Mouse (Mus musculus) bone marrow macrophage, adult 2 months (primary cell): ENCODE measurements around the gene Gsx2.

Source experiments
- CTCF ChIP-seq: IDR thresholded peaks from 2 replicates; pipeline ENCODE4 v1.5.1; 2012; ENCODE audit warnings: low read depth, mild to moderate bottlenecking, low read length, moderate library complexity
- POLR2A ChIP-seq: IDR thresholded peaks from 2 replicates; pipeline ENCODE4 v1.6.1; 2012; ENCODE audit warnings: mild to moderate bottlenecking, low read depth, low read length, borderline replicate concordance

- no peak for TF ChIP-seq CTCF
- TF ChIP-seq POLR2A: no peak
Measured at GRCm38 (mm10) chr5:75106511-75106910, 31.1 kb downstream of the Gsx2 start.
